Mouse (Mus musculus): ENCODE data around the gene 3110040N11Rik.

GRCm38 (mm10) chr7:81824906-81825305 is 35.6 kb upstream of the 3110040N11Rik start:
- TF ChIP-seq GATA1 (IDR thresholded peaks at IDR 0.05; ENCODE audit: low read length) (no peak), TAL1 (IDR thresholded peaks at IDR 0.05; ENCODE audit: low read length) (no peak)

Measured in erythroblast, embryonic 14.5 days (primary cell).